Mouse (Mus musculus): ENCODE data around the gene Bnip3.

GRCm38 (mm10) chr7:138863950-138864572, 45.3 kb downstream of the Bnip3 start:
- TF ChIP-seq CTCF (IDR thresholded peaks at IDR 0.05; ENCODE audit: insufficient read depth, low read depth, low read length) (no peak), POLR2A (IDR thresholded peaks at IDR 0.05; ENCODE audit: insufficient read depth, low read depth, low read length) (no peak)

All from olfactory bulb, adult 2 months (tissue).